Mouse (Mus musculus) midbrain, embryonic 16.5 days (tissue): Measurements from ENCODE around the gene Zdhhc8. TPM values are rescaled to one million over a fixed set of nuclear protein-coding genes. Genes with fewer than 3 reads are reported as not detected.

Experiments
- ATAC-seq: fragments of 200-750 bp; cut with Nextera tagmentation; 2 replicates; pipeline ENCODE4 v1.8.0; 2017; ENCODE audit warnings: moderate TSS enrichment
- H3K27ac ChIP-seq: fragments of 300-500 bp; sonication (generic); 2 replicates; pipeline ENCODE4 v1.5.1; 2014; ENCODE audit warnings: mild to moderate bottlenecking, low read length, mixed read lengths
- H3K27me3 ChIP-seq: fragments of 300-500 bp; sonication (generic); 2 replicates; pipeline ENCODE4 v1.6.1; 2014; ENCODE audit warnings: low read depth, low read length, mixed read lengths; ENCODE audit not compliant: control insufficient read depth, insufficient read depth
- H3K36me3 ChIP-seq: fragments of 300-500 bp; sonication (generic); 2 replicates; pipeline ENCODE4 v1.6.1; 2014; ENCODE audit warnings: mild to moderate bottlenecking, low read length, moderate library complexity, mixed read lengths; ENCODE audit not compliant: control insufficient read depth, insufficient read depth
- H3K4me1 ChIP-seq: fragments of 300-500 bp; sonication (generic); 2 replicates; pipeline ENCODE4 v1.6.1; 2014; ENCODE audit warnings: mild to moderate bottlenecking, low read length, mixed read lengths; ENCODE audit not compliant: control insufficient read depth, insufficient read depth
- H3K4me2 ChIP-seq: fragments of 300-500 bp; sonication (generic); 2 replicates; pipeline ENCODE4 v1.6.1; 2014; ENCODE audit warnings: mild to moderate bottlenecking, low read length, mixed read lengths
- H3K4me3 ChIP-seq: fragments of 300-500 bp; sonication (generic); 2 replicates; pipeline ENCODE4 v1.5.1; 2014; ENCODE audit warnings: low read depth, mild to moderate bottlenecking, low read length, moderate library complexity, mixed read lengths
- H3K9ac ChIP-seq: fragments of 300-500 bp; sonication (generic); 2 replicates; pipeline ENCODE4 v1.6.1; 2014; ENCODE audit warnings: low read depth, low read length, mixed read lengths
- H3K9me3 ChIP-seq: fragments of 300-500 bp; sonication (generic); replicated peaks from 2 replicates; pipeline ENCODE4 v1.6.1; 2014; ENCODE audit warnings: mild to moderate bottlenecking, low read length, mixed read lengths; ENCODE audit not compliant: control insufficient read depth, poor library complexity, severe bottlenecking
- WGBS: fragments of 180-500 bp; shearing (Covaris S2); extraction: QIAGEN DNeasy Blood & Tissue Kit; methylation state at CpG from one replicate; pipeline ENCODE4 v1.1.7; 2014; 5-methylcytosine and 5-hydroxymethylcytosine counted together
- polyA plus RNA-seq: library from polyadenylated mRNA; unstranded; fragments of >200 nt; fragmentation: Nextera tagmentation; extraction: Ambion mirVana; gene quantifications from 2 replicates; pipeline ENCODE4 v1.2.1, GENCODE M21; 2015

The Zdhhc8 gene
- polyA plus RNA-seq, 1 experiment from 2014 or later, result 13.8 TPM

DNA sequence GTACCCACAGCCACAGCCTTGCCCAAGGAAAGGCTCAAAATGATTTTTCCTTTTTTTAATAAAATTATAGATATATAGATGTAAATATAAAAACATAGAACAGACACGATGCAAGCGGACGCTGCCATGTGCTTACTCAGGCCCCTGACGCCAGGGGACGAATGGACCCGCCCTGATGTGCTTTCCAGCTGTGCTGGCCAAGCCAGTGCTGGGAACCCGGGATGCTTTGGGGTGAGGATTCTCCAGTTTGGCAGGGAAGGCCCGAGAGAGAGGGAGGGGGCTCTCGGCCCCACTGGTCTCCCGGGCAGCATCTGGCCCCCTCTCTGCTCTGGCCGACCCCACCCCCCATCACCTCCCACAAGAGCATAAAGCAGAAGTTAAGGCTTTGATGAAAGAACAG, 12.7 kb downstream of the Zdhhc8 start:
- H3K4me1 ChIP-seq, result peaks cover 9% of the 10 kb centered on the region
- no peak overlapping the region for H3K27ac ChIP-seq
- WGBS, result 79% methylated on average over 11 of the region's 11 CpGs
- H3K4me3 ChIP-seq, result no peak overlapping the region
- H3K4me2 ChIP-seq, result no peak overlapping the region
- H3K9ac ChIP-seq, result no peak overlapping the region
- no peak for ATAC-seq
- H3K27me3 ChIP-seq, result no peaks in the 10 kb centered on the region
- peaks cover 35% of the 10 kb centered on the region for H3K36me3 ChIP-seq
- H3K9me3 ChIP-seq, result no peaks in the 10 kb centered on the region

GRCm38 (mm10) chr16:18221543-18221898, 13.4 kb downstream of the Zdhhc8 start:
- Histone ChIP-seq H3K9ac (no peak overlapping the region), H3K36me3 (peaks cover 35% of the 10 kb centered on the region), H3K27me3 (no peaks in the 10 kb centered on the region), H3K27ac (no peak overlapping the region), H3K4me1 (peaks cover 9% of the 10 kb centered on the region), H3K4me2 (no peak overlapping the region), H3K4me3 (no peak overlapping the region), H3K9me3 (no peaks in the 10 kb centered on the region)
- WGBS, result 82% methylated on average over 7 of the region's 11 CpGs
- no peak for ATAC-seq

DNA sequence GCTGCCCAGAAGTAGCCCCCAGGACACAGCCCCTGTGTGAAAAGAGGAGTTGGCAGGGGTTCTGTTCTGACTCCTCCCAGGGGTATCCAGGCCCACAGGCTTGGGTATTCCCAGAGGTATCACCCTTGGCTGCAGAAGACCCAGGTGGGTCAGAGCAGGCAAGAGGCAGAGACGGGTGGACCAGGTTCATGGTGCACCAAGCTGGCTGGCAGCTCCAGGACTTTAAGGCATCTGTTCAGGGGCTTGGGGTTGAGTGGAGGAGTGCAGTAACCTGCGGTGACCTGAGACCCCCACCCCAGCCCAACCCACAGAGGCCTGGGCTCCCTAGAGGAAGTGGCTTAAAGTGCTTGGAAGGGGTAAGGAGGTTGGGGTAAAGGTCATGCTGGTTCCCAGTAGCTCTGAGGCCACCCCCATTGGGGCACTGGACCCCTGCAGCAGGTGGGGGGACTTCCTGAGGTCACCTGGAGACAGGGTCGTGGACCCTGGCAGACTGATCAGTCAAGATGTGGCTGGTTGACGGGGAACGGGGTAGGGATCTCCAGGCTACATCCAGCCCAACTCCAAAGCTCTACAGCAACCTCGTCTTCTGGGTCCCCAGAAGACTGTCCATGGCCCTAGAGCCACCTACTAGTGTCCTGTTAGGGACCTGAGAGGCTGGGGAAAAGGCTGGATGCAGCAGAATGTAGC, 13.9 kb downstream of the Zdhhc8 start:
- Histone ChIP-seq H3K9me3 (no peaks in the 10 kb centered on the region), H3K9ac (no peak overlapping the region), H3K27ac (no peak overlapping the region), H3K27me3 (no peaks in the 10 kb centered on the region), H3K4me2 (no peak overlapping the region), H3K4me3 (no peak overlapping the region), H3K4me1 (peaks cover 11% of the 10 kb centered on the region), H3K36me3 (peaks cover 29% of the 10 kb centered on the region)
- no peak for ATAC-seq
- WGBS, result 91% methylated on average over 6 of the region's 6 CpGs

DNA sequence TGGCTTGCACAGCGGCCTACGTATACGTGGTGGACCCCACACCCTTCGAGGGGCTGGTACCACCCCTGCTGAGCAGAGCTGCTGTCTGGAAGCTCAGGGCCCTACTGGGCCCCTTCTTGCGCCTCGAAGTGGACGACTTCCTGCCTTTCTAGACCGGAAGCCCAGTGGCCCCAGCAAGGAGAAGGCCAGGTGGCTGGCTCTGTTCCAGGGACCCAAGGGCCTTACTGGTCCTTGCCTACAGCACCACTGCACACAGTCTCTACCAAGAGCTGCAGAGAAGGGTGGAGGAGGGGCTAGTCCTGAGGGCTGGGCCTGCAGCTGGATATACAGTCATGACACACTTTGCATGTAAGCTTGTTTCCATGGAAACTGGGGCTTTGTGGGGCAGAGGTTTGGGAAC, 14.9 kb downstream of the Zdhhc8 start:
- peak overlapping the region; percentile 12; the same call in 1 of the 2 replicates for H3K27ac ChIP-seq
- no peaks in the 10 kb centered on the region for H3K27me3 ChIP-seq
- ATAC-seq, result peak; percentile 55; the same call in 1 of the 2 replicates
- H3K36me3 ChIP-seq, result peaks cover 19% of the 10 kb centered on the region
- no peaks in the 10 kb centered on the region for H3K9me3 ChIP-seq
- H3K4me3 ChIP-seq, result no peak overlapping the region
- WGBS, result 63% methylated on average over 8 of the region's 8 CpGs
- H3K9ac ChIP-seq, result no peak overlapping the region
- peaks cover 21% of the 10 kb centered on the region for H3K4me1 ChIP-seq
- no peak overlapping the region for H3K4me2 ChIP-seq

DNA sequence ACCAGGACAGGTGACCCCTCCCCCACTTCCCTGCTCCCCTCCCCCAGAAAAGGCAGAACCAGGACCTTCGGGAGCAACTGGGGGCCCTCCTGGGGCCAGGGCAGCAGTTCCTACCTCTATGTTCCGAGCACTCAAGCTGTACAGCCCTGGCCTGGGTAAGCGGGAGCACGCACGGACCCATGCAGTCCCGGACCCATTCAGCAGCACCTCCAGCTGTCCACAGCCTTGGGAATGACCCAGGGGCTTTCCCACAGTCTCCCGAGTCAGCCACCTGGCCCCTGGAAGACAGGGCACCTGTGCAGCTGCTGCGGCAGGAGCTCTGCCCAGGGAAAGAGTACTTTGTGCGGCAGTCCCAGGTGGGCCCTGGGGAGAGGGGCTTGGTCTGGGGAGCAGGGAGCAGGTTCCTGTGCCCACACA, 16.3 kb downstream of the Zdhhc8 start:
- ATAC-seq, result no peak
- H3K27ac ChIP-seq, result no peak overlapping the region
- peaks cover 36% of the 10 kb centered on the region for H3K4me1 ChIP-seq
- peaks cover 14% of the 10 kb centered on the region for H3K36me3 ChIP-seq
- no peak overlapping the region for H3K4me3 ChIP-seq
- H3K9me3 ChIP-seq, result no peaks in the 10 kb centered on the region
- H3K9ac ChIP-seq, result 0 out of 2 replicates have a peak overlapping the region, but pooled peaks have one; percentile 14
- WGBS, result 73% methylated on average over 9 of the region's 9 CpGs
- H3K4me2 ChIP-seq, result no peak overlapping the region
- H3K27me3 ChIP-seq, result no peaks in the 10 kb centered on the region

DNA sequence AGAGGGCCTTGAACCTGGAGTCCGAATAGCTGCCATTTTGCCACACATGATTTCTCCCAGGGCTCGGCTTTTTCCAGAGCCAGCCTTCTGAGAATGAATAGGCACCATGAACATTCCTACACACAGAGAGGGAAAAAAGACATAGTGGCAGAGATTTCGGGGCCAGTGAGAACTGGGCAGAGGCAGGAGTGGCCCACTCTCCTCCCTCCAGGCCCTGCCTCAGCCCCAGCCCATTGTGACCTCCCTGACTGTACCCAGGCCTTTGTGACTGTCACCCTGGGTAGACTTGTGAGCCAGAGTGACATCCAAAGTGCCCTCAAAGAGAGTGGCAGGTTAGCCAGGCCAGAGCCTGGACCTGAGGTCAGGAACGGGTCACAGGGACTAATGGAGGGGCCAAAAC, 17.4 kb downstream of the Zdhhc8 start, which contains the start of gene Ccdc188:
Gene Ccdc188 (plus strand): TSS at position 301 of the 400 bp plus-strand sequence.
- no peaks in the 10 kb centered on the region for H3K9me3 ChIP-seq
- no peaks in the 10 kb centered on the region for H3K27me3 ChIP-seq
- no peak for ATAC-seq
- peaks cover 46% of the 10 kb centered on the region for H3K4me1 ChIP-seq
- H3K4me2 ChIP-seq, result no peak within 1 kb of the TSS
- H3K9ac ChIP-seq, result 0 out of 2 replicates have a peak within 1 kb of the TSS, but pooled peaks have one; percentile 14
- peaks cover 12% of the 10 kb centered on the region for H3K36me3 ChIP-seq
- H3K27ac ChIP-seq, result no peak within 1 kb of the TSS
- 85% methylated on average over 4 of the region's 4 CpGs for WGBS
- no peak within 1 kb of the TSS for H3K4me3 ChIP-seq

DNA sequence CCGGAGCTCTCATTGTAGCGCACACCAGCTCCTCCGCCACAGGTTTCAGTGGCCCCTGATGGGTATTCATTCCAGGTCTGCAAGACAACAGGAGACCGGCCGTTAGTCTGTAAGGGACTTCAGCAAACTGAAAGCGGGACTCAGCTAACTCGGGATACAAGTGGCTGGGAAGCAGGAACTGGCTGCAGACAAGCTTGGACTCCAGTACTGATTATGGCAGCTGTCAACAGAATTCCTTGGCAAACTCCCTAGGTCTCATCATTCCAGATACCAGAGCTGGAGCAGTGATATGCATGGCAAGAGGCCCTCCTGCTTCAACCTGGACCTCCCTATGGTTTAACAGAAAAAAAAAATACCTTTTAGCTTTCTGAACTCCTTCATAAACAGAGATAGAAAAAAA, 20.1 kb downstream of the Zdhhc8 start:
- 46% methylated on average over 7 of the region's 7 CpGs for WGBS
- no peaks in the 10 kb centered on the region for H3K36me3 ChIP-seq
- H3K4me2 ChIP-seq, result peak overlapping the region; percentile 52
- H3K27ac ChIP-seq, result peak overlapping the region; percentile 95
- no peak for ATAC-seq
- no peaks in the 10 kb centered on the region for H3K27me3 ChIP-seq
- peaks cover 49% of the 10 kb centered on the region for H3K4me1 ChIP-seq
- no peaks in the 10 kb centered on the region for H3K9me3 ChIP-seq
- H3K4me3 ChIP-seq, result peak overlapping the region; percentile 37
- H3K9ac ChIP-seq, result peak overlapping the region; percentile 63

GRCm38 (mm10) chr16:18213689-18214088, 21.2 kb downstream of the Zdhhc8 start:
- WGBS, result 8% methylated on average over 6 of the region's 6 CpGs
- peak overlapping the region; percentile 37 for H3K4me3 ChIP-seq
- no peaks in the 10 kb centered on the region for H3K36me3 ChIP-seq
- peak; percentile 95 for ATAC-seq
- peak overlapping the region; percentile 95 for H3K27ac ChIP-seq
- H3K9ac ChIP-seq, result peak overlapping the region; percentile 63
- H3K4me2 ChIP-seq, result peak overlapping the region; percentile 52
- H3K4me1 ChIP-seq, result peaks cover 47% of the 10 kb centered on the region
- no peaks in the 10 kb centered on the region for H3K27me3 ChIP-seq
- H3K9me3 ChIP-seq, result no peaks in the 10 kb centered on the region

DNA sequence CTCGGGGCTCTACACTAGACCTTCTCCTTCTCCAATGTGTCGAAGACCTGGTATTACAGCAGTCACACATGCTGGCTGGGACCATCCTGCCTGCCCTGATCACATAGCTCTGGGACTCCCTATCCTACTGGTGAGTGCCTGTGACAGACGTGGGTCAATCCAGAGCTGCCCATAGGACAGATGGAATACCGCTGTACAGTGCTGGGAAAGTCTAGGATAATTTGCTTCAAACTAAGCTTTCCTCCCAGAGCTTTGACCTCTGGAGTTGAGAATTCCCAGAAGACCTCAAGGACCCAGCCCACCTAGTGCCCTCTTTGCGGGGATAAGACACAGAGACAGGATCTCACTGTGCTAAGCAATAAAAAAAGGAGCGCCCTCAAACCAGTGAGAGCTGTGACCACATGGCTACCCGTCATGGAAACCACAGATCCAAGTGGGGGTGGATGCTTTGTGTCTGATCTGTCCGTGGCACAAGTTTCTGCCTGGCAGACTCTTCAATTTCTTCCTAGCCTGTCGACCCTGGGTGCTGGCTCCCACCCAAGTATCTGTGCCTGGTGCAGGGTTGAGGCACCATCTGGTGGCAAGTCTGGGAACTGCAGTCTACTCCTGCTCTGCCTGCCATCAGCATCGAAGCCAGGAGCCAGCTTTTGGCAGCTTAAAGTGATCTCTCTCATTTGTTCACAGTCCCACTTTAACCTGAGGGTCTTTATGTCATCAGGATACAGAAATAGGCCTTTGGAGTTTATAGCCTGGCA, 23.3 kb downstream of the Zdhhc8 start:
- WGBS, result 45% methylated on average over 10 of the region's 10 CpGs
- Histone ChIP-seq H3K9me3 (no peaks in the 10 kb centered on the region), H3K27ac (0 out of 2 replicates have a peak overlapping the region, but pooled peaks have one; percentile 14), H3K4me3 (no peak overlapping the region), H3K27me3 (no peaks in the 10 kb centered on the region), H3K36me3 (no peaks in the 10 kb centered on the region), H3K4me2 (no peak overlapping the region), H3K9ac (no peak overlapping the region), H3K4me1 (peaks cover 47% of the 10 kb centered on the region)
- ATAC-seq, result no peak
